Mouse (Mus musculus) neural tube, embryonic 11.5 days (tissue): ENCODE measurements around the gene Spag8. TPM values are rescaled to one million over a fixed set of nuclear protein-coding genes. Genes with fewer than 3 reads are reported as not detected.

ENCODE experiments used
- ATAC-seq: fragments of 200-750 bp; cut with Nextera tagmentation; 2 replicates; pipeline ENCODE4 v1.8.0; 2017; ENCODE audit warnings: moderate number of reproducible peaks, mild to moderate bottlenecking, moderate TSS enrichment, moderate library complexity; ENCODE audit not compliant: insufficient read depth, low FRiP score, low TSS enrichment
- DNase-seq: peaks from one replicate; pipeline ENCODE4 v3.0.0-alpha.2; 2015; ENCODE audit warnings: low spot score
- H3K27ac ChIP-seq: fragments of 300-500 bp; sonication (generic); 2 replicates; pipeline ENCODE4 v1.5.1; 2014; ENCODE audit warnings: low read depth, mild to moderate bottlenecking, low read length
- H3K27me3 ChIP-seq: fragments of 300-500 bp; sonication (generic); 2 replicates; pipeline ENCODE4 v1.6.1; 2014; ENCODE audit warnings: mild to moderate bottlenecking, low read length, mixed read lengths; ENCODE audit not compliant: control insufficient read depth, insufficient read depth
- H3K36me3 ChIP-seq: fragments of 300-500 bp; sonication (generic); 2 replicates; pipeline ENCODE4 v1.6.1; 2014; ENCODE audit warnings: mild to moderate bottlenecking, low read length, moderate library complexity, mixed read lengths; ENCODE audit not compliant: control insufficient read depth, insufficient read depth
- H3K4me1 ChIP-seq: fragments of 300-500 bp; sonication (generic); 2 replicates; pipeline ENCODE4 v1.6.1; 2014; ENCODE audit warnings: low read length, mixed read lengths; ENCODE audit not compliant: control insufficient read depth, insufficient read depth
- H3K4me2 ChIP-seq: fragments of 300-500 bp; sonication (generic); 2 replicates; pipeline ENCODE4 v1.6.1; 2014; ENCODE audit warnings: low read depth, mild to moderate bottlenecking, moderate library complexity
- H3K4me3 ChIP-seq: fragments of 300-500 bp; sonication (generic); 2 replicates; pipeline ENCODE4 v1.5.1; 2014; ENCODE audit warnings: low read depth, low read length
- H3K9ac ChIP-seq: fragments of 300-500 bp; sonication (generic); 2 replicates; pipeline ENCODE4 v1.6.1; 2014; ENCODE audit warnings: mild to moderate bottlenecking, low read length
- H3K9me3 ChIP-seq: fragments of 300-500 bp; sonication (generic); 2 replicates; pipeline ENCODE4 v1.6.1; 2016; ENCODE audit warnings: low read length; ENCODE audit not compliant: control insufficient read depth
- WGBS: fragments of 180-500 bp; shearing (Covaris S2); extraction: QIAGEN DNeasy Blood & Tissue Kit; methylation state at CpG from one replicate; pipeline ENCODE4 v1.1.7; 2014; 5-methylcytosine and 5-hydroxymethylcytosine counted together
- polyA plus RNA-seq: library from polyadenylated mRNA; unstranded; fragments of >200 nt; fragmentation: Nextera tagmentation; extraction: Ambion mirVana; gene quantifications from 2 replicates; pipeline ENCODE4 v1.2.1, GENCODE M21; 2014

Gene Spag8
- polyA plus RNA-seq, 1 experiment from 2014 or later: 0.89 TPM

DNA sequence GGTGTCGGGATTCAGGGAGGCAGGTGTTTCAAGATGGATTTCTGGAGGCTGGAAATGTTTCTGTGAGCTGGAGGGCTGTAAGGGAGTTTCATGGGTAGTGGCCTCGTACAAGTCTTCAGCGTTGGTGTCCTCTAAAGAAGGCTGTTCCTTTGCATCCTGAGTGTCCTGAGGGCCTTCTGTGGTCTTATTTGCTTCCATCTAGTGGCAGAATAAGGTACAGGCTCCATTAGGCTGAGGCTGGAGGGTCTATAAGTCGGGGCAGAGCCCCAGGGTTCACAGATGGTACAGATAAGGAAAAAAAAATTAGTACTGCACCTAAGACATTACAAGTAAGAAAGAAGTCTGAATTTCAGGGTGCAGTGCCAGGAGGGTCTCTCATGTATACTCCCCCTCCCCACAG is 13.0 kb upstream of the Spag8 start:
- no peak for ATAC-seq
- H3K27ac ChIP-seq: no peak overlapping the region
- no peak for DNase-seq
- no peaks in the 10 kb centered on the region for H3K9me3 ChIP-seq
- H3K4me1 ChIP-seq: 0 out of 2 replicates have a peak, but pooled peaks cover 7% of the 10 kb centered on the region
- no peak overlapping the region for H3K4me3 ChIP-seq
- H3K9ac ChIP-seq: no peak overlapping the region
- H3K36me3 ChIP-seq: no peaks in the 10 kb centered on the region
- no peak overlapping the region for H3K4me2 ChIP-seq
- WGBS: 21% methylated on average over 4 of the region's 4 CpGs
- H3K27me3 ChIP-seq: 0 out of 2 replicates have a peak, but pooled peaks cover 7% of the 10 kb centered on the region

DNA sequence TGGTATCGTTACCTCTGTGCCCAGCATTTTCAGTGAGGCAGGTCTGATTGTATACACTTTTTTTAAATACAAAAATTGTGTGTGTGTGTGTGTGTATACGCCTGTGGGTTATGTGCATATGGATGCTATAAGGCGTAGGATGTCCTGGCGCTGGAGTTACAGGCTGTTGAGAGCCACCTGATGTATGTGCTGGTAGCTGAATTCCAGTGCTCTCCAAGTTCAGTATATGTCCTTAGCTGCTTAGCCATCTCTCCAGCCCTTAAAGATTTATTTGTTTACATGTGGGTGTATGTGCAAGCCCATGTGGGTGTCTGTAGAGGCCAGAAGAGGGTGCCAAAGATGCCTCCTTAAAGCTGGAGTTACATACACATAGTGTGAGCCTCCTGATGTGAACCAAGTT is 3.8 kb upstream of the Spag8 start:
- ATAC-seq: no peak
- no peak for DNase-seq
- Histone ChIP-seq H3K4me3 (no peak overlapping the region), H3K27ac (no peak overlapping the region), H3K4me2 (no peak overlapping the region), H3K27me3 (no peaks in the 10 kb centered on the region), H3K36me3 (no peaks in the 10 kb centered on the region), H3K9ac (no peak overlapping the region), H3K4me1 (peaks cover 7% of the 10 kb centered on the region; the same call in 1 of the 2 replicates), H3K9me3 (no peaks in the 10 kb centered on the region)
- 61% methylated on average over 4 of the region's 4 CpGs for WGBS

DNA sequence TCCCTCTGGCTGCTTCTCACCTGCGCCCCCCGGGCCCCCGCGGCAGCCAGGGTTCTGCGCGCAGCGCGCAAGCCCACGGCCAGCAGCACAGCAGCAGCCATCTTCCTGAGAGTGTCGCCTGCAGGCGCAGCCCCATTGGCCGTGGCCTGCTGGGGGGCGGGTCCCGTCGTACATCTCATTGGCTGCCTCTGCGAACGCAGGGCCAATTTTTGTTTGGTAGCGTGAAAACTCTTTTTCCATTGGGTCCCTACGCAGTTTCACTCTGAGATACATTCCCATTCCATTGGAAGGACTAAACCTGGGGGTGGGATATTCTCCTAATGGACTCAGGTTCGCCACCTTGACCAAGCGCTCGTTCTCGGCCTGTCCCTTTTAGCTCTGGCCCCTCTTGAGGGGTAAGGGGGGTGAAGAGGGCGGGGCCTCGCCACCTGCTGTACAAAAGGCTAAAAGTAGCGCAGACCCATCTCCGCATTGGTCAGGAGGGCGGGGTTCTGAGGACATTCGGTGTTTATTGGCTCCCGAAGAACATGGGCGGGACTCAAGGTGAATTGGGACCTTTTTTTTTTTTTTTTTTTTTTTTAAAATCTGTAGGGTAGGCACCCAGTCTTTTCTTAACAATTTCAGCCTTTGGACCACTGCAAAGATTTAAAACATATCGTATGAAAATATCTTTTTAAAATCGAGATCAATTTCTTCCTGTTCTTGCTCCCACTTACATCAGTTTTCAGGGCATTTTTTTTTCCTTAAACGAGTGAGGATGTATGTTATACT is 3.1 kb upstream of the Spag8 start, which contains the start of gene Hint2:
TSS of gene Hint2 (minus strand) at position 128 of the 771 bp plus-strand sequence.
- peaks cover 7% of the 10 kb centered on the region; the same call in 1 of the 2 replicates for H3K4me1 ChIP-seq
- H3K27ac ChIP-seq: peak within 1 kb of the TSS; percentile 83
- peak within 1 kb of the TSS; percentile 91 for H3K9ac ChIP-seq
- no peaks in the 10 kb centered on the region for H3K9me3 ChIP-seq
- ATAC-seq (peak; percentile 97), DNase-seq (peak; percentile 95)
- 1% methylated on average over 34 of the region's 34 CpGs for WGBS
- no peaks in the 10 kb centered on the region for H3K36me3 ChIP-seq
- peak within 1 kb of the TSS; percentile 79 for H3K4me3 ChIP-seq
- H3K4me2 ChIP-seq: peak within 1 kb of the TSS; percentile 80
- H3K27me3 ChIP-seq: no peaks in the 10 kb centered on the region

DNA sequence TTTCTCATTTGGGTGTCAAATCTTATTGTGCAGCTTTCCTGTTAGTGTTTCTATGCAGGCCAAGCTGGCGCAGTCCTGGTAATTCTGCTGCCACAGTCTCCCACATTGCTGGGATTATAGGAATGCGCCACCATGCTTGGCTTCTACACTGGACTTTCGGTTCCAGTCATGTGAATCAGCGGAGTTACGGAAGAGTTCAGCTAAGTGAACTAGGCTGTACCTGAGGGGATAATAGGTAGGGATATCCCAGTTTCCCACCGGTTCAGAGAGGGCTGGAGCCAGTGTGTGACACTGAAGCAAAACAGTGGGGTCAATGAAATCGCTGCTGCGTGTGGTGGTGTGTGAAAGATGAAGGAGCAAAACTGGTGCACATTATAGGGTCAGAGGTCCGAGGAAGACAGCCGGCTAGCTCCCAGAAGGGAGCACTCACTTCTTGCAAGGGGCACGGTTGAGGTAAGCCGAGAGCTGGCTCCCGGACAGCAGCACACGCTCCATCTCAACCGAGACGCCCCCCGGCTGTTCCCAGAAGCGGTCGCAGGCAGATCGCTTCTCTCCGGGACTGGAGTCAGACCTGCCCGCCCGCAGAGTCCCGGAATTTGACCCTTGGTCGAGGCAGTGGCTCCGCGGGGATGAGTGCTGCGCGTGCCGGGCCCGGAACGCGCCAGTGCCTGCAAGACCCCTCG is 2.4 kb upstream of the Spag8 start:
- Histone ChIP-seq H3K9ac (peak overlapping the region; percentile 91), H3K27ac (peak overlapping the region; percentile 83), H3K4me2 (peak overlapping the region; percentile 80), H3K4me3 (peak overlapping the region; percentile 79), H3K27me3 (no peaks in the 10 kb centered on the region), H3K4me1 (peaks cover 7% of the 10 kb centered on the region; the same call in 1 of the 2 replicates), H3K9me3 (no peaks in the 10 kb centered on the region), H3K36me3 (no peaks in the 10 kb centered on the region)
- no peak for DNase-seq
- ATAC-seq: peak; percentile 35
- WGBS: 8% methylated on average over 26 of the region's 34 CpGs

DNA sequence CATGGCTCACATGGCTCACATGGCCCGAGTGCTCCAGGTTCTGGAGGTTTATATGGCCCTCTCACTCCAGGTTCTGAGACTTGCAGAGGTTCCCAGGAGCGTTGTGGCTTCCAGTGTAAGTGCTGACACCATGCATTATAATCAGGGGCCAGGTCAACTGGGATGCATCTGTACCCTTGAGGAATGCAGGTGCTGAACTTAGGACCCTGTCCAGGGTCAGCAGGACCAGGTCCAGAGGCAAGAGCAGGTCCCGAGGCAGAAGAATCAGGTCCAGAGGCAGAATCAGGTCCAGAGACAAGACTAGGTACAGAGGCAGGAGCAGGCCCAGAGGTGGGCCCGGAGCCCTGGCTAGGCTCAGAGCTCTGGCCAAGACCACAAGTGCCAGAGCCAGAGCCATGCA is 668 bp downstream of the Spag8 start:
- Histone ChIP-seq H3K27ac (no peak overlapping the region), H3K9ac (no peak overlapping the region; the same call in 1 of the 2 replicates), H3K9me3 (no peaks in the 10 kb centered on the region), H3K36me3 (no peaks in the 10 kb centered on the region; the same call in 1 of the 2 replicates), H3K4me2 (peak overlapping the region; percentile 32), H3K27me3 (no peaks in the 10 kb centered on the region), H3K4me3 (no peak overlapping the region), H3K4me1 (peaks cover 7% of the 10 kb centered on the region; the same call in 1 of the 2 replicates)
- DNase-seq: no peak
- no peak for ATAC-seq
- 94% methylated on average over 4 of the region's 4 CpGs for WGBS

DNA sequence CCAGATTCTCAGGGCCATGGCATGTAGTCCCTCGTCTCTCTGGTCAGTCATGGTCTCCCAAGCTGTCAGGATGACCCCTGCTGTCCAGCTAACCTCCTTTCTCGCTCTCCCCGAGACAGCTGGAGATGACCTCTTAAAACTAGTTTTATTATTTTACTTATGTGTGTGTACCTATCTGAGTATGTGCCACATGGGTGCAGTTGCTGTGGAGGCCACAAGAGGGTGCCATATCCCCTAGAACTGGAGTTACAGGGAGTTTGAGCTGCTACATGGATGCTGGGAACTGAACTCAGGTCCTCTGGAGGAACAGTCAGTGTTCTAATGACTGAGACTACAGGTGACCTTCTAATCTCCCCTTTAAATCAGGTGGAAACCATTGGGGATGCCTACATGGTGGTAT is 3.6 kb downstream of the Spag8 start:
- Histone ChIP-seq H3K27me3 (no peaks in the 10 kb centered on the region), H3K9me3 (no peaks in the 10 kb centered on the region), H3K4me2 (no peak overlapping the region), H3K9ac (no peak overlapping the region), H3K27ac (no peak overlapping the region), H3K4me3 (no peak overlapping the region), H3K36me3 (no peaks in the 10 kb centered on the region; the same call in 1 of the 2 replicates), H3K4me1 (no peaks in the 10 kb centered on the region)
- WGBS: 91% methylated on average over 3 of the region's 3 CpGs
- ATAC-seq: no peak
- no peak for DNase-seq

DNA sequence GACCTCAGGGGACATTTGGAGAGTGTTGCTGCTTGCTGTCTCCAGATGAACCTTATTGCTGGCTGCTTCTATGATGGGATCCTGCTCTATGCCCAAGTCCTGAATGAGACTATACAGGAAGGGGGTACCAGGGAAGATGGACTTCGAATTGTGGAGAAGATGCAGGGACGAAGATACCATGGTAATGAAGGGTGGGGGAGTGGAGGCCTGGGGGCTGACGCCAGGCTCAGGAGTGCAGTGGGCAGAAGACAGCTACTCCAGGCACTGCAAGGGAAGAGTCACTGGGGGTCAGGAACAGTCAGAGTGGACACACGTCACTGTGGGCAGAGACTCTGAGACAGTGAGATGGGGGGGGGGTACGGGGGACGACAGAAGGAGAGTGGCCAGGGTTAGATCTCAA is 12.9 kb downstream of the Spag8 start:
- Histone ChIP-seq H3K4me2 (no peak overlapping the region), H3K27me3 (no peaks in the 10 kb centered on the region), H3K4me3 (no peak overlapping the region), H3K27ac (no peak overlapping the region), H3K9ac (no peak overlapping the region), H3K36me3 (no peaks in the 10 kb centered on the region), H3K9me3 (no peaks in the 10 kb centered on the region), H3K4me1 (no peaks in the 10 kb centered on the region)
- ATAC-seq: no peak
- DNase-seq: no peak
- WGBS: 85% methylated on average over 6 of the region's 6 CpGs

DNA sequence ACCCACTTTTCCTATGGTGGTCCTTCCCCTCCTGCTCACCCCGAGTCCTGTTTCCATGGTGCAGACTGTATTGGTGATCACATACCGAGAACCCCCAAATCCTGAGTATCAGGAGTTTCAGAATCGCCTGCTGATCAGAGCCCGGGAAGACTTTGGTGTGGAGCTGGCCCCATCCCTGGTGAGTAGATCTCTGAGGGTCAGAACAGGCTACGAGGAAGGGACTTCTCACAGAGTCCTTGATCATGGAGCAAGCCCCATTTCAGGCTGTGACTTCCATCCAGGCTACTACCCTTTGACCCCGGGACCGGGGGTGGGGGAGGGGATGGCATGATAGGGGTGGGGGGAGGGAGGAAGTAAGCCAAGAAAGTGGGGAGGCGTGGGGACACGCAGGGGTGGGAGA is 13.3 kb downstream of the Spag8 start:
- no peak overlapping the region for H3K9ac ChIP-seq
- H3K4me1 ChIP-seq: no peaks in the 10 kb centered on the region
- no peak overlapping the region for H3K27ac ChIP-seq
- no peaks in the 10 kb centered on the region for H3K36me3 ChIP-seq
- H3K4me2 ChIP-seq: no peak overlapping the region
- H3K9me3 ChIP-seq: no peaks in the 10 kb centered on the region
- DNase-seq (no peak), ATAC-seq (no peak)
- WGBS: 85% methylated on average over 9 of the region's 9 CpGs
- no peak overlapping the region for H3K4me3 ChIP-seq
- H3K27me3 ChIP-seq: no peaks in the 10 kb centered on the region
